Mouse (Mus musculus) retina, adult 2 months (tissue): ENCODE data around the gene Rnd1.

Experiments
- DNase-seq: peaks from one replicate; pipeline ENCODE4 v3.0.0-alpha.2; 2012; ENCODE audit warnings: low read depth, low spot score

The Rnd1 gene

DNA sequence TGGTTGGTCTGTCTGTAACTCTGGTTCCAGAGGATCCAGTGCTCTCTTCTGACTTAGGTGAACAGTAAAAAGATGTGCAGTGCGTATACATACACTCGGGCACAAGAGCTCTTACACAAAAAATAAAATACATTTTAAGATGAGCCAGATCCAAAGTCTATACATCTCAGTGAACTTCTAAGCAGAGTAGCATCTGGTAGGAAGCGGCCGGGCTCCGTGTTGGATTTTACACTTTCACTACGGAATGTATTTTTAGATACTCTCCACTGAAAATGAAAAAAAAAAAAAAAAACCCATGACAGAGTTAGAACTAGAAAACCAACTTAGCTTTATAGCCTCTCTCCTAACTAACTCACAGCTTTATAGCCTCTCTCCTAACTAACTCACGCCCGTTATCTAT is 3.4 kb upstream of the Rnd1 start:
- no peak for DNase-seq

DNA sequence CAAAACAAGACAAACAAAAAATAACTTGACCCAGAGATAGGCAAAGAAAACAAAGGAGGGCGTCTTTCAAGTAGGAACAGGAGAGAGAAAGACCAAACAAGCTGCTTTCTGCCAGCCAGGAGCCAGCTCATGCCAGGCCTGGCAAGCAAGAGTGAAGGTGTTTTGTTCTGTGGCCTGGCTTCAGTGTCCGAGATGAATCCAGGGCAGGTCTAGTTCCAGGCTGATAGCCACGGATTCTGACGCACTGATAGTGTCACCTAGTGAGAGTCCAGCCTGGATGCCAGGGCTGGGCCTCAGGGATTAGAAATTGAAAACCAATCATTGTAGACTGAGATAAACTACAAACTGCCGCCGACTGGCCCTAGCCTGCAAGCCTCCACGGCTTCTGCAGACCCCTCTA is 716 bp upstream of the Rnd1 start:
- DNase-seq: no peak

DNA sequence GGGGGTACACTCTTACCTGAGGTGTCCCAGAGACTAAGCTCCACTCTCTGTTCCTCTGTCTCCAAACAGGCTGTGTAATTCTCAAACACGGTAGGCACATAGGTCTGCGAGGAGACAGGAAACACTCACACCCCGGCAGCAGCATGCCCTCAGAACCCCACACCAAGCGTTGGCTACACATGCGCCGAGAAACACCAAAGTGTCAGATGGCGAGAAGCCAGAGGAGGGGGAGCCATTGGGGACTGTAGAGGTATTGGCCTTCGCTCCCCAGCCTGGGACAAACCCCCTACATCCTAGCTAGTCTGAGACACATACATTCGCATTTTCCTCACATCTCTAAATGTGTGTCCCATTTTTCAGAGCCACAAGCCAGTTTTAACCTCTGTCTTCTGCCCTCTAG is 790 bp downstream of the Rnd1 start:
- DNase-seq: no peak

DNA sequence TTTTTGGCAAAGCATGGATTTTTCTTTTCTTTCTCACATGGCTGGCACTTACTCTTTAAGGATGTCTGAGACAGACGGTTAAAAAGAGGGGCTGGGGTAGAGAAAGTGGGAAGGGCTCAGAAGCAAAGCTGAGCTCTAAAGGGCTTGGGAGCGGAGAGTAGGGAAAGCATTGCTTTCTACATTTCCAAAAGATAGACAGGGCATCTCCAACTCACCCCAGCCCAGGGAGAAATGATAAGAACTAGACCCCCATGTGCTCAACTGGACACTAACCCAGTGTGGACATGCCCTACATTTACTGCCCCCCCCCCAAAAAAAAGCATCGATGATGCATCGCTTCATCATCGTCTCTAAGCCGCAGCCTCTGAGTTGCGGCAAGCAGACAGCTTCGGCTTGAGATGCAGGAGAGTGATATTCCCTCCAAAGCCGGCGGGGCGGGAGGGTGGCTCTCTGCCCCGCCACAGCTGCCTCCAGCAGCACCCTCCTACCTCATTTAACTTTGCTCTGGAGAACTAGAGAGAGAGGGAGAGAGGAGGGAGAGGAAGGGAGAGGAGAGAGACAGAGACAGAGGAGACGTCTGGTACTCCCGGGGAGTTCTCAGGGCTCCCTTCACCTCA is 1.5 kb downstream of the Rnd1 start:
- no peak for DNase-seq

DNA sequence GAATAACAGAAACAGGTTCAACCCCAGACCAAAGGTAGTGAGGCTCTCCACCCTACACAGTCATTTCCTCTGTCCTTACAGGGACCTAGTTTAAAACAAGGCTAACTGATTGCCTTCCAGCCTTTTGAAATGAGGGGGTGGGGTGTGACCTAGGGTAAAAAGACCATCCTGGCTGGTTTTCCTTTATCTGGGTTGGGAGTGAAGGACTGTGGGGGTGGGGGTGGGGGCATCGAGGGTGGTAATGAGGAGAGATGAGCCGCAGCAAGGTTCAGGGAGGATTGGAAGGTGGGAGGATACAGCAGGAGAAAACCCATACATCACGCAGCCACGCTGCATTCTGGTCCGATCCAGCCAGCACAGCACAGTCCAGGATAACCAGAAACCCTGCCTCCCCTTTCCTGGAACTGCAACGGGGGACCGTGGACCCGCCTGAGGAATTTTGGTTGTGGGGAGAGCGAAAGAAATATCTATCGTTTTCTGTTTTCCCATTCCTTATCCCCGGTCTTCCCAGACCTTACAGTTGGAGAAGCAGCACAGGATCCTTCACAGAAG is 2.2 kb downstream of the Rnd1 start:
- no peak for DNase-seq

DNA sequence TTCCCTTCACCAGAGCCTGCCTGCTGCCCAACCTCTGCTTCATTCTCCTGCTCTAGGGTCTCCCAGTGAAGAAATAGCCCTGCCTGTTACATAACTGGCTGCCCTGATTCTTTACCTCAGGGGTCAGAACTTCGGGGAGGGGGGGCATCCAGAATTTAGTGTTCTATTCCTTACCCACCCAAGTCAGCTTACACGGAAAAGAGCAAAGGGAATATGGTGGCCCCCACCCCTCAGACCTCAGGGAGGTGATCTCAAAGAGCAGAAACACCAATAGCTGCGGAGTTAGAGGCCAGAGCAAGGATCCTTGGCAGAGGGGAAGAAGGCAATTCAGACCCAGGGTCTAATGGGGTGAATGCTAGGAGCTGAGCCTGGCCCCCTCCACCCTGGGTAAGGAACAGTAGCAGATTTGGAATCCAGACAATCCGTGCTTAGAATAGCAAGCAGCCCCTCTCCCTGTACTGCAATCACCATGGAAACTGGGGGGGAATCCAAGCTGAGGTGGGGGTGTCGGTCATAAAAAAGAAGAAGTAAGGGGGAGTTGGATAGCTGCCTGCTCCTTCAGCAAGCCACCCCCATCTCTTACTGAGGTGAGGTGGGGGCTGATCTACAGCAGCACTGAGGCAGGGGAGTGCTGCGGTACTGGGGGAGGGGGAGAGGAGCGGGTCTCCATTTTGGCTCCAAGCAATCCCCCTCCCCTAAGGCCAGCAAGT is 2.8 kb downstream of the Rnd1 start:
- DNase-seq: no peak

DNA sequence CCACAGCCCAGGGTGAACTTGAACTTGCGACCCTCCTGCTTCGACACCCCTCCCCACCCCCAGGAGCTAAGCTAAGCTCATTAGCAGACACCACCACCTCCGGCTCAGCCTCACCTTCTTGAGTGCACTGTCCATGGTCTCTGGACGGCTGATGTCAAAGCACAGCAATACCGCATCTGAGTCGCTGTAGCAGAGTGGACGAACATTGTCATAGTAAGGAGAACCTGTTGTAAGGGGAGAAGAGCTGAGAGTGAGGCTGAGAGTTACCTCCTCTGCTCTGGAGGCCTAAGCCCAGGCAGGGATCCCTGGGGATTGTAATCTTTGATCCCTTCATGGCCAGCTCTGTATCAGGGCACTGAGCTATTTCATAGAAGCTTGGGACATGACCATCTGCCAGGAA is 3.5 kb downstream of the Rnd1 start:
- no peak for DNase-seq

DNA sequence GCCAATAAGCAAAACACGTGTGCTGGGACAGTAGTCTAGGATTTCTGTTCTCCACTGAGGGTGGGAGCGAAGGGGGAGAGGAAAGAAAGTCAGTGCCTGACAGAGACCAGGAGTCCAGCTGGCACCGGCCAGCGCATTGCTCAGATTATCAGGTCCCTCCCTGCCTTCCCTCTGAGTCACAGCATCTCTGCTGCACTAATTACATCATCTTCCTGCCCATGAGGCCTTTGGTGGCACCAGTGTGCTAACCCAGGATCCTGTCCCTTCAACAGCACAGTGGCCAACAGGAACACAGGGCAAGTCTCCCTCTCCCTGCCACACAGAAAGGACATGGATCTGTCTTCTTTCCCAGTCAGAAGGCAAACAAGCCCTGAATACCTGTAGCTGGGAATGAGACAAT is 4.7 kb downstream of the Rnd1 start:
- no peak for DNase-seq

DNA sequence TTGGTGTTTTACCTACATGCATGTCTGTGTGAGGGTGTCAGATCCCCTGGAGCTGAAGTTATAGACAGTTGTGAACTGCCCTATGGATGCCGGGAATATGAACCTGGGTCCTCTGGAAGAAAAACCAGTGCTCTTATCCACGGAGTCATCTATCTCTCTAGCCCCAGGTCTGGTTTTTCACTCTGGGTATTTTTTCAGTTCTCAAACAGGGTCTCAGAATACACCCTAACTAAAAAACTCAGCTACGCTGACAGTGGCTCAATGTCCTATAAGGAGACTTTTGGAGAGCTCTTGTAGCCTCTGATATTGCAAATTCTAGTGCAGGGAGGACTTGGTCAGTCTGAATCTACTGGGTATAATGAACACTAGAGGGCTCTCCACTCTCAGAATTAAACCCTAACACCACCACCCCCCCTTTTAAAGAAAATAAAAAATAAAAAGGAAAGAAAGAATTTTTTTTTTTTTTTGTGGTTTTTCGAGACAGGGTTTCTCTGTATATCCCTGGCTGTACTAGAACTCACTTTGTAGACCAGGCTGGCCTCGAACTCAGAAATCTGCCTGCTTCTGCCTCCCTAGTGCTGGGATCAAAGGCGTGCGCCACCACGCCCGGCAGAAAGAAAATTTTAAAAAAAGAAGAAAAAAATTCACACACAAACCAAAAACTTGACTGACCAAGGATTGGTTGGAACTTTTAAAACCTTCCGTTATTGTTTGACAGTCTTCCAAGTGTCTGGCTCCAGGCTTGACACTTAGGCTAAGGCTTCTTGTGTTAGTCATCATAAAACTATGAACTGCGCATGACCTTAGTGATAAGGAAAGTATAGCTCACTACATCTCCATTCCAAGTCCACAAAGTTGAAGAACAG is 13.0 kb downstream of the Rnd1 start:
- no peak for DNase-seq

DNA sequence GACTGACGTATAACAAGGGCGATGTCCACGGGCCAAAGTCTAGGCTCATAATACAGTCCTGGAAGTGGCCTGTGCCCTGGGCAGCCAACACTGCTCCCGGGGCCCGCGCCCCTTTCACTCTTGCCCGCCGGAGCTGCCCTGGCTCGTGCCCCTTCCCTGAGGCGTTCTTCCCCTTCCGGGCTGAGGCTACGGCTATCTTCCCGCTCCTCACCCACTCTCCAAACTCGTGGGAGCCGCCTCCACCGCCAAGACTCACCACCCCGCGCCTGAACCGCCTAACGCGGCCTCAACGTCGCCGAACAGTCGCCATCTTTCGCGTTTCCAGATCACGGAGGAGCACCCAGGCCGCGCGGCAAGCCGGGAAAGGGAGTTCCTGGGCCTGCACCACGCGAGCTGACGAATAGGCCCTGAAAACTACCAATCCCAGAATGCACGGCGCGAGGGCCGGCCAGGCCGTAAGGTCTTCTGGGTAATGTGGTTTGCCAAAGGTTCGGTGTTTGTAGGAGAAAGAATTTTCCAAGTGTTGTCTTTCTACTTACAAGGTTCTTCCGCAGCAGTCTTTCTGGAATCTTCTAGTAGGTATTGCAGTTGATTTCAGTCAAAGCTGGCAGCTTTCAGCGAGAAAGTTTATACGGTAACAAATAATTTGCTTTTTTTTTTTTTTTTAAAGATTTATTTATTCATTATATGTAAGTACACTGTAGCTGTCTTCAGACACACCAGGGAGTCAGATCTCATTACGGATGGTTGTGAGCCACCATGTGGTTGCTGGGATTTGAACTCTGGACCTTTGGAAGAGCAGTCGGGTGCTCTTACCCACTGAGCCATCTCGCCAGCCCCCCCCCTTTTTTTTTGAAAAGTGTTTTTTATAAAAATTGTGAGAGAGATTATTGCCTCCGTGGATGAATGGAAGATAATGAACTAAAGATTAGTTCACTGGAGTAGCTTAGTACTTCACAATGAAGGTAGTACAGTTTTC is 14.4 kb downstream of the Rnd1 start, which contains the start of gene Ddx23:
Gene Ddx23, minus strand, starts transcription at position 328 of the 979 bp plus-strand sequence.
- DNase-seq: peak; percentile 84

DNA sequence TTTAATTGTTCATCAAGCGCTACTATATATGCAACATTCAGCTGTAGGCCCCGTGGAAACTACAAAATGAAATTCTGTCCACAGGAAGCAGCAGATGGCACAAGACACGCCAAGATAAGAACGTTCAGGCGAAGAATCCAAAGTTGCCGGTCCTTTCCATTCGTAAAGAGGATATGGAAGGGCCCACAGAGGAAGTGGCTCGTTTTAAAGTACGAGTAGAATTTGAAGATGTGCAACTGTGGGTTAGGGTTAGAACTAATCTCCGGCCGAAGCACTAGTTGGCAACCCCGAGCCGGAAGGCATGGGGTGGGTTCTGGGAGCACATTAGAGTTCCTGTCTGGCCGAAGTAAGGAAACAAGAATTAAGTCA is 15.1 kb downstream of the Rnd1 start:
- DNase-seq: no peak

DNA sequence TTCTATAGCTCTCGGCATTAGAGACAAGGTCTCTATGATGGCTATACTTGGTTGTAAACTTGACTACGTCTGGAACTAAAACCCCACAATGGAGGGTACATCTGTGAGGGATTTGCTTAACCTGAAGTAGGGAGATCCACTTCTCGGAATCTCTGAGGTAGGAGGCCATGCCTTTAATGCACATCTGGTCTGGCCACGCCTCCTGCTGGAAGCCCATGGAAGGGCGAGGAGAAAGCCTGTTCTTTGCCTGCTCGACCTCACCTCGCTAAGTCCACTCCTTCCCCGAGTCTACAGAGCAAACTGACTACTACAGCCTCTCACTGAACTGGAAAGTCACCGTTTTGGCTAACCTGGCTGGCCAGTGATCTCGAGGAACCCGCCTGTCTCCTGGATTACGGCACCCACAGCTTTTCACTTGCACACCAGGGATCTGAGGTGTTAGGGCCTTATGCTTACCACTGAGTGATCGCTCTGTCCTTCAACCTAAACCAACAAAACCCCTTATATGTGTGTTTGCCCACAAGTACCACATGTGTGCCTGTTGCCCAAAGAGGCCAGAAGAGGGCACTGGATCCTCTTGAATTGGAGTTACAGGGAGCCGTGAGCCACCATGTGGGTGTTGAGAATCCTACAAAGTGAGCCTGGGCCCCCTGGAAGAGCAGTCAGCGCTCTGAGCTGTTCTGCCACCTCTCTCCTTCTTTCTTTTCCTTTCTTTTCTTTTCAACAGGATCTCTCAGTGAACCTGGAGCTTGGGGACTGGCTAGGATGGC is 20.1 kb downstream of the Rnd1 start:
- no peak for DNase-seq

DNA sequence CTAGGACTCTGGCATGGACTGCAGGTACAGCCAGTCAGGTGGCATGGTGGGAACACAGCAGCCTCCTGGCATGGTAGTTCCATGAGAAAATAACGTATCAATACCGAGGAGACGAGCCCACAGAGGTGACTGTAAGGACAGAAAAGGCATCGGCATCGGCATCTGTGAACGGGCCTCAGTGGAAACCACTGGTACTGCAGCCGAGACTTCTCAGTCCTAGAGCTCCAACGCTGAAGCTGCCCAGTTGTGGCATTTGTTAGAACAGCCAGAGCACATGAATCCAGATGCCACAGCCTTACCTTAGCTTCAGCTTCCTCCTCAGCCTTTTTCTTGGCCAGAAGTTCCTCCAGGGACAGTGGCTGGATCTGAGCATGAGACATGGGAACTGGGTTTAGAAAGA is 25.1 kb downstream of the Rnd1 start:
- DNase-seq: no peak

DNA sequence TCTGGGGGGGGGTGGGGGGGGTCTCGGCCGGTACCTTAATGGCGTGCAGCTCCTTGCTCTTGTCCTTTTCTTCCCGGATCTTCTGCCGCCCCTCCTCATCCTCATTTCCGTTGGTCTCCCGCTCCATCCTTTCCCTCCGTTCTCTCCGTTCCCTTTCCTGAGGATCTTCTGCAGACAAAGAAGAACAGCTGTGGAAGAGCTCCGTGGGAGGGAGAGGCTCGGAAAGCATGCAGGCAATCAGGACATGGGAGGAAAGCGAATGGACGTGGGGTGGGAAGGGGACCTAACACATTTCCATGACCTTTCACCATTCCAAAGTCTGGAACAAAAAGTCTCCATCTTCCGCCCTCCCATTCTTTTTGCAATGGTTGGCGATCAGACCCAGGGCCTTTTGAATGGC is 25.8 kb downstream of the Rnd1 start:
- DNase-seq: no peak

DNA sequence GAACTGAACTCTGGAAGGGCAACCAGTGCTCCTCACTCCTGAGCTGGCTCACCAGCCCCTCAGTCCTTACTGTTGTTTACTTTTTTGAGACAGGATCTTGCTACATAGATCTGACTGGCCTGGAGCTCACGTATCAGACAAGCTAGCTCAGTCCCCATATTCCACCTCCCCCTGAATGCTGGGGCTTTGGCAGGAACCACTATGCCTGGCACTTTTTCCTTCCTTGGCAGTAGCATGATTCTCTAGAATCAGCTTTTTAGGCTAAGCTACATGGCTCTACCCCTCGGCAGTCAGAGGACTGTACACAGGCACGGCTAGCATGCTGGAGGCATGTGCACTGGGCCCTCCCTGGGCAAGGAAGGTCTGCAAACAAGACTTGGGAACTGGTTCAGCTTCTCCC is 29.2 kb downstream of the Rnd1 start:
- no peak for DNase-seq

DNA sequence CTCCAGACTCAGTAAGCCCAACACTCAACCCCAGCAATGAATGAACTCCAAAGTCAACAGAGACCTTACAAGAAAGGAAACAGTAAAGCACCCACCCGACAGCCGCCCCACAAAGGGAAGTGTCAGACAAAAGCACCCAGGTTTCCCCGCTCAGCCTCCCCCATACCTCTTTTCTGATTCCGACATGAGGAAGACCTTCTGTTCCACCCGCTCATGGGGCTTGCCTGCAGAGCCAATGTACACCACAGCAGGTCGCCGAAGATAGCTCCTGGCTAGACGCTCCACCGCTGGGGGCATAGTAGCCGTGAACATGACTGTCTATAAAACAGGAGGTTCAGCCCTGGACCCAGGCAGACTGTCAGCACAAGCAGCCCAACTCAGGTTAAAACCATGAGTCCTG is 30.0 kb downstream of the Rnd1 start:
- DNase-seq: no peak

DNA sequence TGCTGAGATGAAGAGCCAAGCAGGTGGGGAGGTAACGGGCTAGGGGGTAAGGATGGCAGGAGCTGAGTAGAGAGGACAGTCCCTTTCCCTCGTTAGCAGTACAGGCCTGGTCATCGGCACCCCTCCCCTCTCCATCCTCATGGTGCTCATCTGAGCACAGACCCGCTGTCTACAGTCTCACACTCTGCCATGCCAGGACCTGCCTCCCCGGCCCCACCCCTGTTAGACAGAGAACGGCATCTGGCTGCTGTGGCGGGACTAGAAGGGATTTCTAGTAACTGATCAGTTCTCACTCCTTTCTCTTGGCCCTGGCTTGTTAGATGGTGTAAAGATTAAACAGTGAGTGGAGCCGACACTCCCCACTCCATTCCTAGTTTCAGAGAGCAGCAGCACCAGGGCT is 30.5 kb downstream of the Rnd1 start:
- no peak for DNase-seq

DNA sequence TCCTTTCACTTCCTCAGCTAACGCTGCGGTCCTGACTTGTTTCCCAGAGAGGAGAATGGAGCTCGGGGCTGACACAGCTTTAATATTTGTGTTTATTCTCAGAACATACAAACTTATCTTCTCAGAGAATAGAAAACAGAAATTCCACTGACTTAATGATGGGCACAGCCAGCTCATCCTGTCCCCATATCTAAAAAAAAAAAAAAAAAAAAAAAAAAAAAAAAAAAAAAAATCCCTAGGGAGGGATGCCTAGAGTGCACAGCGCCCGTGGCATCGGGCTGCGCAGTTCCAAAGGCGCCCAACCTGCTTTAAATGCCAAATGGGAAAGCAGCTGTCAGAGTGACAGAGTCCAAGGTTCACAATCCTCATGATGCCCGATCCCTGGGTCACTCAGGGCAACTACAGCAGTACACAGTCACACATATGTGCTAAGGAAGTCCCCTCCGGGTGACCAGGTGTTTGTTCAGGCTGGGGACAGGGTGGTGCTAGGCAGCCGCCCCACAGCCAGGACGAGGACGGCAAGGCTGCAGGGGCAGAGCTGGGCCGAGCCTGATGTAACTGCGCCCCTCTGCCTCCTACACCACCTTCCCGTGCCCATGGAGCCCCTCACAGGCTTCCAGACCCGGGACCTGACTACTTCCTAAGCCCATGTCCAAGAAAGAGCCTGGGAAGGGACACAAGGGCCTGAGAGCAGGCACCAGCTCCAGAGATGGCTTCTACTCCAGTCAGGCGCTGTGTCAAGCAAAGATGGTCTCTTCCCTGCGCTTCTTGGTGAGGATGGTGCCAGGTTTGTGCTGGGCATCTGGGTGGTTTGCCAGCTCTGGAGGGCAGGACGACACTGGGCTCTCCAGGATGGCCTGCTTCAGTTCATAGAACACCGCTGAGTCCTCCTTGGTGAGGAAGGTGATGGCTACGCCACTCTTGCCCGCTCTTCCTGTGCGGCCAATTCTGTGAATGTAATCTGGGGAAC is 31.9 kb downstream of the Rnd1 start:
- no peak for DNase-seq

DNA sequence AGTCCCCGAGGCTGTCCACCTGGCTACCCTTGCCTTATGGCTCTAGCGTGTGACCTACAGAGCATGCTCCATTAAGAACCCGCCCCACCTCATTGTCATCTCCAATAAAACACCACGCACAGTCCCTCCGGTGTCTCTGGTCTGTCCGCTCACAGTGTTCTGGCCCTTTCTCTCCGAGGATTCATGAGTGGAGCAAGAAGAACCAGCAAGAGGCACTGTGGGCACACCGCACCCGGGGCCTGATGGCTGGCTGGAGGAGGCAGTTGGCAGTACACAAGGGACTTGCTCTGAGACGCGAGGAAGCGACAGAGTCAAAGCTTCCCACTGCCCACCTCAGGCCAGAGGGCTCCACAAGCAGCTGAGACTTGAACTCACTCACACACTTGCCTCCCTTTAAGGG is 32.9 kb downstream of the Rnd1 start:
- no peak for DNase-seq
